Mouse (Mus musculus): ENCODE measurements at regions not wholly inside any gene's neighbourhood (a gene's known extent, or its start where the extent isn't known, plus 50 kb on each side); places are given as distances from the start of the nearest gene placed in this dataset.

- intact Hi-C loops (cut with DNase I): no loop called here
Measured at GRCm38 (mm10) chrX:99550057-99550760, 79.1 kb upstream of the Pja1 start.

GRCm38 (mm10) chrX:99548284-99549019 is 77.4 kb upstream of the Pja1 start:
- no peak for DNase-seq
- intact Hi-C loops (cut with DNase I): no loop called here

More at GRCm38 (mm10) chrX:99550057-99550760, 79.1 kb upstream of the Pja1 start:
- DNase-seq: no peak

DNA sequence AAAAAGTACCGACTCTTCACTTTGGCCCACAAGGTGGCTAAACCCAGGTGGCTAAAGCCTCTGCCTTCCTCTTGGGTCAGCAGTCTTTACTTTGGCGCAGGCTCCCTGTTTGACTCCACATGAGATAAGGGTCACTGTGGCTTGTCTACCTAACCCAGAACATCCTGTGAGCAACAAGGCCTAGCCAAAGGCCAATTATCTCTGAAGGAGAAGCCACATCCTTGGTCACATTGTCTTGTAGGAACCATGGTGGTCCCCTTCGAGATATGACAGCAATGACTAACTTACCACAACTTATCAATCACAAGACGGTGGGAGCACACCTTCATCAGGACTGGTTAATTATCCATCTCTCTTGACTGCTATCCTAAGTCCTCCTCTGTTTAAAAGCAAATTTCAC is 73.3 kb upstream of the Pja1 start:
- intact Hi-C loops (cut with DNase I): no loop called here
- DNase-seq: no peak

GRCm38 (mm10) chrX:99541916-99542315 is 70.8 kb upstream of the Pja1 start:
- intact Hi-C loops (cut with DNase I): no loop called here
- DNase-seq: no peak

GRCm38 (mm10) chrX:99540087-99540576 is 69.1 kb upstream of the Pja1 start:
- DNase-seq: no peak
- intact Hi-C loops (cut with DNase I): no loop called here

GRCm38 (mm10) chrX:99539684-99540083 is 68.6 kb upstream of the Pja1 start:
- intact Hi-C loops (cut with DNase I): no loop called here

DNA sequence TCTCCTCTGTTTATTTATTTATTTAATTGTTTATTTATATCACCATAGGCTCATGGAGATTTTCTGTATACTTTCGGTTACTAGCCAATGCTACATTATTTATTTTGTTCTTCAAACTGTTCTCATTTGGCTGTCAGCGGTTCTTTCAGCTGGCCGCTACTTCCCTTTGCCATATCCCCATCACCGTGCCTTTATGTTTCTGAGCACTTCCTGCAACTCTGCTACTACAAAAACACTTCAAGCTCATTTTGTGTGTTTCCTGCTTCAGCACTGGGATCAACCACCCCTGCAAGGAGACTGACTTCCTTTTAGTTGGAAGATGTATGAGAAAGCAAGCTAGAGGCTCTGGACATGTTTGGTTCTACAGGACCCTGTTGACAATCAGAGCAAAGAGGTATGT is 66.7 kb upstream of the Pja1 start:
- no peak for DNase-seq

More at GRCm38 (mm10) chrX:99539684-99540083, 68.6 kb upstream of the Pja1 start:
- no peak for DNase-seq

GRCm38 (mm10) chrX:99534922-99535321 is 63.8 kb upstream of the Pja1 start:
- DNase-seq: no peak
- intact Hi-C loops (cut with DNase I): no loop called here

More for the DNA sequence above, 66.7 kb upstream of the Pja1 start:
- intact Hi-C loops (cut with DNase I): no loop called here

DNA sequence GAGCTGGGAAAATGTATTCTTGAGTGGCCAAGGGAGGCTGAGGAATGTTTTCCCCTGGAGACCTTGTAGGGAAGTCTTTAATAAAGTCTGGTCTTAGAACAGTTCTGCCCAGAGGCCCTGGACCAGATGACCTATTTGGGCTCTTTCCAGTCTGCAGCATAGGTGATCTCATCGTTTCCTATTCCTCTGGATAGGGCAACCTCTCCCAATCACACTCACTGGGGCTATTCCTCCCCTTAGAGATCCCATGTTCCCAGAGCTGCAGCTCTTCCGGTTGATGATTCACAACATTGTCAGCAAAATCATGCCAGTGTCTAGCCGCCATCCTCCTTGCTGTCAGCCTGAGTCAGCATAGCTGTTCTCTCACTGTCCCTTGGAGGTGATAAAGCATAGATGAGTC is 60.1 kb upstream of the Pja1 start:
- intact Hi-C loops (cut with DNase I): no loop called here
- DNase-seq: no peak

GRCm38 (mm10) chrX:99530511-99530910 is 59.4 kb upstream of the Pja1 start:
- intact Hi-C loops (cut with DNase I): no loop called here
- no peak for DNase-seq

DNA sequence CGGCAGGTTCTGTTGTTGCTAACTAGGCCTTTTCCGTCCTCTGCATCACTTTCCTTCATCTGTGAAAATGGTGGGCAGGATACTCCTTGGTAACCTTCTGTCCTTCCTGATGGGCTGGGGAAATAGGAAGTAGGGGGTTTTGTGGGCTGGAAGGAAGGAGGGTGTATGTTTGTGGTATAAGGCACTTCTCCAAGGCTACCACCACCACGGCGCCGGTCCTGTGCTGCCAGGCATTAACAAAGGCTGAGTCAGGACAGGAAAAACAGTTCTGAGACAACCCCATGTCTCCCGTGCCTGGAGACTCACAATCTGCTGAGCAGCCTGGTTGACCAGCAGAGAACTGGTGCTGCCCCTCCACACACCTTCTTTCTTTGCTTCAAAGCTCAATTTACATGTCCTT is 52.2 kb upstream of the Pja1 start:
- intact Hi-C loops (cut with DNase I): loop anchor here (1.0 to 5.0 kb wide), 3 partner anchors 121 to 388 kb away; no protein-coding TSS in a partner anchor
- DNase-seq: no peak

GRCm38 (mm10) chrX:99522830-99523229 is 51.8 kb upstream of the Pja1 start:
- peak; percentile 72 to 77 for DNase-seq
- intact Hi-C loops (cut with DNase I): loop anchor here (1.0 to 5.0 kb wide), 4 partner anchors 121 to 393 kb away; no protein-coding TSS in a partner anchor

DNA sequence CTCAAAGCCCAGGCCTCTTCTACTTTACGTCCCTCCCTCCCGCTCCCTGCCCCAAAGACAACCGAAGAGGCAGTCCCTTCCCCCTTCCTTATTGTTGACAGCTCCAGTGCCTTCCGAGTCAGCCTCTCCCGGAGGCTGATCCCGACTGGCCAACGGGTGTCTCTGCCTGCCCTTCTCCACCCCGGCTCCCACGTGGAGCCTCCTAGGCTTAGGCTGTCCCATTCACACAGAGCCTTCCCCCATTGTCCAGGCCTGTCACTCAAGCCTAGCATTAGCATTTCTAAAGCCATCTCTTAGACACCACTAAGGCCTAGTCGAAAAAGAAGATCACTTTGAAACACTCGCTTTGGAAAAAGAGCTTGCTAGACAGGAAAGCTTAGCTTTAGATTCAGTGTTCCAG is 51.2 kb upstream of the Pja1 start:
- DNase-seq: no peak
- intact Hi-C loops (cut with DNase I): loop anchor here (1.0 to 5.0 kb wide), 3 partner anchors 120 to 392 kb away; no protein-coding TSS in a partner anchor

- intact Hi-C loops (cut with DNase I): loop anchor here (1.0 to 5.0 kb wide), 4 partner anchors 120 to 392 kb away; no protein-coding TSS in a partner anchor
- DNase-seq: no peak
Measured at GRCm38 (mm10) chrX:99521866-99522265, 50.8 kb upstream of the Pja1 start.

All from heart, postnatal 36 days (tissue).